Mouse (Mus musculus) testis, adult 2 months (tissue): ENCODE measurements at regions not wholly inside any gene's neighbourhood (a gene's known extent, or its start where the extent isn't known, plus 50 kb on each side); places are given as distances from the start of the nearest gene placed in this dataset.

ENCODE experiments used
- CTCF ChIP-seq: fragments of 200-500 bp; IDR thresholded peaks from 2 replicates; pipeline ENCODE4 v1.5.1; 2012; ENCODE audit warnings: low read depth, mild to moderate bottlenecking, inconsistent platforms, low read length, moderate library complexity; ENCODE audit not compliant: control insufficient read depth, insufficient read depth, insufficient replicate concordance
- POLR2A ChIP-seq: fragments of 200-500 bp; IDR thresholded peaks from 2 replicates; pipeline ENCODE4 v1.6.1; 2012; ENCODE audit warnings: low read depth, mild to moderate bottlenecking, inconsistent platforms, low read length, moderate library complexity; ENCODE audit not compliant: control insufficient read depth

GRCm38 (mm10) chr17:84081751-84082352 lies 105.9 kb downstream of the Zfp36l2 start:
- TF ChIP-seq CTCF (no peak), POLR2A (no peak)
